ENCODE assay signal across 34 mouse cellular contexts in genomic region chr3:136812162-136812561, GRCm38 (mm10).
"Had no signal": no experiment of that assay in that cellular context is flagged by ENCODE, and none has a peak within 500 bp of the region (broad histone marks: within the 10 kb centered on the region; RNA-seq: fewer than 3 reads in every experiment).

No protein-coding gene starts in this region.

- H3K27ac ChIP-seq: heart, adult 2 months; heart, embryonic 10.5 days; heart, embryonic 13.5 days; heart, embryonic 15.5 days; hindbrain, embryonic 10.5 days; hindbrain, embryonic 13.5 days; hindbrain, embryonic 14.5 days; hindbrain, postnatal 0 days; intestine, embryonic 15.5 days; kidney, embryonic 15.5 days; kidney, postnatal 0 days; layer of hippocampus, adult 2 months had no signal

- H3K4me3 ChIP-seq: heart, adult 2 months; heart, embryonic 10.5 days; heart, embryonic 12.5 days; heart, embryonic 13.5 days; heart, embryonic 15.5 days; hindbrain, embryonic 10.5 days; hindbrain, embryonic 13.5 days; intestine, embryonic 15.5 days; kidney, embryonic 15.5 days; layer of hippocampus, adult 2 months had no signal

- H3K9ac ChIP-seq: heart, embryonic 12.5 days; heart, embryonic 13.5 days; heart, embryonic 15.5 days; hindbrain, embryonic 13.5 days; hindbrain, embryonic 14.5 days; intestine, embryonic 15.5 days; kidney, embryonic 15.5 days had no signal

- H3K27me3 ChIP-seq: heart, embryonic 12.5 days; heart, embryonic 13.5 days; heart, embryonic 15.5 days; hindbrain, embryonic 13.5 days; intestine, embryonic 15.5 days; kidney, embryonic 15.5 days had no signal

- H3K9me3 ChIP-seq: heart, embryonic 10.5 days; heart, embryonic 12.5 days; heart, embryonic 13.5 days; heart, embryonic 15.5 days; hindbrain, embryonic 10.5 days; hindbrain, embryonic 13.5 days; intestine, embryonic 15.5 days; kidney, embryonic 15.5 days had no signal

- DNase-seq: heart, adult 2 months; heart, postnatal 10 days; heart, postnatal 14 days; heart, postnatal 36 days; heart, postnatal 4 days; kidney, adult 11 months; kidney, adult 18-20 months; kidney, adult 2 months; kidney, adult 8-10 months; kidney, adult 9 months; kidney, postnatal 10 days; kidney, postnatal 14 days; kidney, postnatal 25 days; kidney, postnatal 36 days; kidney, postnatal 4 days; layer of hippocampus, adult 9-11 months; layer of hippocampus, postnatal 36 days had no signal

- H3K4me1 ChIP-seq: intestine, embryonic 15.5 days; kidney, embryonic 15.5 days had no signal

- H3K36me3 ChIP-seq: heart, embryonic 10.5 days; heart, embryonic 12.5 days; heart, embryonic 13.5 days; heart, embryonic 15.5 days; hindbrain, embryonic 10.5 days; hindbrain, embryonic 13.5 days; intestine, embryonic 15.5 days; kidney, embryonic 15.5 days had no signal

- ATAC-seq: hindbrain, embryonic 16.5 days; hindbrain, postnatal 0 days; inflammation-experienced regulatory T-cells, adult 6 months; intestine, embryonic 15.5 days; intestine, embryonic 16.5 days; intestine, postnatal 0 days had no signal

- H3K4me2 ChIP-seq: heart, embryonic 11.5 days; heart, embryonic 12.5 days; heart, embryonic 13.5 days; heart, embryonic 15.5 days; hindbrain, embryonic 13.5 days; hindbrain, embryonic 14.5 days; intestine, embryonic 15.5 days; kidney, embryonic 15.5 days had no signal
